Mouse (Mus musculus) myocyte (in vitro differentiated cells): ENCODE measurements around the gene Olfr1396. TPM values are rescaled to one million over a fixed set of nuclear protein-coding genes. Genes with fewer than 3 reads are reported as not detected.

Experiments used
- H3K27me3 ChIP-seq: one replicate; pipeline ENCODE4 v1.6.1; 2011; ENCODE audit not compliant: control insufficient read depth, insufficient read depth, insufficient read length
- H3K36me3 ChIP-seq: one replicate; pipeline ENCODE4 v1.6.1; 2011; ENCODE audit not compliant: control insufficient read depth, insufficient read depth
- H3K4me2 ChIP-seq: one replicate; pipeline ENCODE4 v1.6.1; 2011; ENCODE audit warnings: low read depth, control low read depth
- H3K4me3 ChIP-seq: one replicate; pipeline ENCODE4 v1.5.1; 2011; ENCODE audit warnings: mild to moderate bottlenecking, control low read depth, moderate library complexity
- H3K79me2 ChIP-seq: one replicate; pipeline ENCODE4 v1.6.1; 2011; ENCODE audit not compliant: control insufficient read depth, insufficient read depth
- H3ac ChIP-seq: one replicate; pipeline ENCODE4 v1.6.1; 2011; ENCODE audit not compliant: control insufficient read depth, insufficient read length
- CEBPB ChIP-seq: IDR thresholded peaks from 2 replicates; pipeline ENCODE4 v1.6.1; 2011; ENCODE audit warnings: mild to moderate bottlenecking, moderate library complexity; ENCODE audit not compliant: poor library complexity, insufficient read depth, severe bottlenecking
- E2F4 ChIP-seq: IDR thresholded peaks from one replicate; pipeline ENCODE4 v1.6.1; 2011; ENCODE audit warnings: mild to moderate bottlenecking, control low read depth, moderate library complexity; ENCODE audit not compliant: insufficient read depth
- MAX ChIP-seq: IDR thresholded peaks from one replicate; pipeline ENCODE4 v1.6.1; 2011; ENCODE audit warnings: low read depth, mild to moderate bottlenecking, control low read depth
- MYOD1 ChIP-seq, 3 experiments: IDR thresholded peaks; one replicate each; pipeline ENCODE4 v1.6.1; 2011; ENCODE audit warnings: control low read depth in 2 of 3, low read depth in 2 of 3, mild to moderate bottlenecking in 2 of 3, moderate library complexity in 1 of 3; ENCODE audit not compliant: insufficient read length in 2 of 3, control insufficient read depth in 1 of 3
- MYOG ChIP-seq, 3 experiments: IDR thresholded peaks; one replicate each; pipeline ENCODE4 v1.6.1; 2011; ENCODE audit warnings: control low read depth in 2 of 3, low read depth in 2 of 3, mild to moderate bottlenecking in 2 of 3; ENCODE audit not compliant: insufficient read length in 2 of 3, control insufficient read depth in 1 of 3, insufficient read depth in 1 of 3
- POLR2A ChIP-seq: IDR thresholded peaks from one replicate; pipeline ENCODE4 v1.6.1; 2011; ENCODE audit warnings: low read depth, mild to moderate bottlenecking, control low read depth, moderate library complexity; ENCODE audit not compliant: insufficient read length
- POLR2AphosphoS2 ChIP-seq: IDR thresholded peaks from one replicate; pipeline ENCODE4 v1.6.1; 2011; ENCODE audit warnings: low read depth, control low read depth; ENCODE audit not compliant: insufficient read length
- REST ChIP-seq: IDR thresholded peaks from one replicate; pipeline ENCODE4 v1.6.1; 2011; ENCODE audit warnings: mild to moderate bottlenecking, control low read depth, moderate library complexity; ENCODE audit not compliant: insufficient read depth, insufficient read length
- SRF ChIP-seq: IDR thresholded peaks from one replicate; pipeline ENCODE4 v1.6.1; 2011; ENCODE audit warnings: low read depth; ENCODE audit not compliant: control insufficient read depth, insufficient read length
- TCF12 ChIP-seq: IDR thresholded peaks from one replicate; pipeline ENCODE4 v1.6.1; 2011; ENCODE audit warnings: mild to moderate bottlenecking, control low read depth; ENCODE audit not compliant: poor library complexity, insufficient read depth, severe bottlenecking
- TCF3 ChIP-seq: IDR thresholded peaks from one replicate; pipeline ENCODE4 v1.6.1; 2011; ENCODE audit warnings: low read depth, control low read depth; ENCODE audit not compliant: insufficient read length
- USF1 ChIP-seq: IDR thresholded peaks from one replicate; pipeline ENCODE4 v1.6.1; 2011; ENCODE audit warnings: low read depth, mild to moderate bottlenecking, control low read depth, moderate library complexity
- polyA plus RNA-seq: library from polyadenylated mRNA; unstranded; fragments of >200 nt; fragmentation: generic; extraction: Trizol; gene quantifications from one replicate; pipeline ENCODE4 v1.2.1, GENCODE M21; 2012; ENCODE audit warnings: missing spikeins

Olfr1396 gene
- polyA plus RNA-seq, 1 experiment: not detected

GRCm38 (mm10) chr11:49119635-49120034, 5.0 kb upstream of the Olfr1396 start:
- Histone ChIP-seq H3K4me2 (no peak overlapping the region), H3K27me3 (no peaks in the 10 kb centered on the region), H3K36me3 (no peaks in the 10 kb centered on the region), H3ac (no peak overlapping the region), H3K4me3 (no peak overlapping the region), H3K79me2 (no peaks in the 10 kb centered on the region)
- TF ChIP-seq TCF3: no peak
- TF ChIP-seq TCF12: no peak
- no peak for TF ChIP-seq MAX
- TF ChIP-seq POLR2A: no peak
- TF ChIP-seq SRF: no peak
- no peak for TF ChIP-seq MYOG (IDR thresholded peaks at IDR 0.05; ENCODE audit: control insufficient read depth in 1 of 3, insufficient read depth in 1 of 3, insufficient read length in 2 of 3, low read depth in 2 of 3)
- no peak for TF ChIP-seq MYOD1 (IDR thresholded peaks at IDR 0.05; ENCODE audit: control insufficient read depth in 1 of 3, insufficient read length in 2 of 3, low read depth in 2 of 3)
- TF ChIP-seq E2F4: no peak
- no peak for TF ChIP-seq REST
- TF ChIP-seq POLR2AphosphoS2: no peak
- TF ChIP-seq CEBPB: no peak
- TF ChIP-seq USF1: no peak

GRCm38 (mm10) chr11:49114158-49114557, 516 bp downstream of the Olfr1396 start:
- Histone ChIP-seq H3K4me2 (no peak overlapping the region), H3K79me2 (no peaks in the 10 kb centered on the region), H3ac (no peak overlapping the region), H3K4me3 (no peak overlapping the region), H3K36me3 (no peaks in the 10 kb centered on the region), H3K27me3 (no peaks in the 10 kb centered on the region)
- no peak for TF ChIP-seq TCF3
- TF ChIP-seq USF1: no peak
- TF ChIP-seq POLR2AphosphoS2: no peak
- no peak for TF ChIP-seq SRF
- TF ChIP-seq E2F4: no peak
- no peak for TF ChIP-seq POLR2A
- TF ChIP-seq MYOD1 (IDR thresholded peaks at IDR 0.05; ENCODE audit: control insufficient read depth in 1 of 3, insufficient read length in 2 of 3, low read depth in 2 of 3): no peak
- TF ChIP-seq REST: no peak
- TF ChIP-seq TCF12: no peak
- no peak for TF ChIP-seq CEBPB
- TF ChIP-seq MYOG (IDR thresholded peaks at IDR 0.05; ENCODE audit: control insufficient read depth in 1 of 3, insufficient read depth in 1 of 3, insufficient read length in 2 of 3, low read depth in 2 of 3): no peak
- TF ChIP-seq MAX: no peak

- TF ChIP-seq MAX (no peak), MYOG (IDR thresholded peaks at IDR 0.05; ENCODE audit: control insufficient read depth in 1 of 3, insufficient read depth in 1 of 3, insufficient read length in 2 of 3, low read depth in 2 of 3) (no peak), CEBPB (no peak), USF1 (no peak), MYOD1 (IDR thresholded peaks at IDR 0.05; ENCODE audit: control insufficient read depth in 1 of 3, insufficient read length in 2 of 3, low read depth in 2 of 3) (no peak), POLR2A (no peak), SRF (no peak), E2F4 (no peak), TCF3 (no peak), POLR2AphosphoS2 (no peak), REST (no peak)
- no peak overlapping the region for H3ac ChIP-seq
- no peaks in the 10 kb centered on the region for H3K79me2 ChIP-seq
- H3K4me3 ChIP-seq: no peak overlapping the region
- no peak overlapping the region for H3K4me2 ChIP-seq
- H3K27me3 ChIP-seq: no peaks in the 10 kb centered on the region
- no peaks in the 10 kb centered on the region for H3K36me3 ChIP-seq
Observed at GRCm38 (mm10) chr11:49112624-49113219, 2.0 kb downstream of the Olfr1396 start.

- Histone ChIP-seq H3K36me3 (no peaks in the 10 kb centered on the region), H3ac (no peak overlapping the region), H3K4me3 (no peak overlapping the region), H3K27me3 (no peaks in the 10 kb centered on the region), H3K79me2 (no peaks in the 10 kb centered on the region), H3K4me2 (no peak overlapping the region)
- TF ChIP-seq MYOD1 (IDR thresholded peaks at IDR 0.05; ENCODE audit: control insufficient read depth in 1 of 3, insufficient read length in 2 of 3, low read depth in 2 of 3): no peak
- TF ChIP-seq REST: no peak
- TF ChIP-seq MYOG (IDR thresholded peaks at IDR 0.05; ENCODE audit: control insufficient read depth in 1 of 3, insufficient read depth in 1 of 3, insufficient read length in 2 of 3, low read depth in 2 of 3): no peak
- no peak for TF ChIP-seq USF1
- TF ChIP-seq E2F4: no peak
- no peak for TF ChIP-seq TCF12
- TF ChIP-seq POLR2AphosphoS2: no peak
- TF ChIP-seq TCF3: no peak
Observed at GRCm38 (mm10) chr11:49111000-49111399, 3.7 kb downstream of the Olfr1396 start.

- Histone ChIP-seq H3K4me2 (no peak overlapping the region), H3K36me3 (no peaks in the 10 kb centered on the region), H3K27me3 (no peaks in the 10 kb centered on the region), H3ac (no peak overlapping the region), H3K4me3 (no peak overlapping the region), H3K79me2 (no peaks in the 10 kb centered on the region)
- no peak for TF ChIP-seq MYOD1 (IDR thresholded peaks at IDR 0.05; ENCODE audit: control insufficient read depth in 1 of 3, insufficient read length in 2 of 3, low read depth in 2 of 3)
Observed at GRCm38 (mm10) chr11:49108833-49109232, 5.8 kb downstream of the Olfr1396 start.
